Mouse (Mus musculus) splenic B cell, adult 2 months (primary cell): ENCODE measurements around the gene Klhl29.

ENCODE experiments used
- DNase-seq: peaks from one replicate; pipeline ENCODE4 v3.0.0-alpha.2; 2011; ENCODE audit warnings: low read depth, low spot score
- H3K27me3 ChIP-seq: 2 replicates; pipeline ENCODE4 v1.6.1; 2012; ENCODE audit warnings: mild to moderate bottlenecking, low read length, moderate library complexity, mixed read lengths; ENCODE audit not compliant: control insufficient read depth, poor library complexity, insufficient read depth, severe bottlenecking
- H3K36me3 ChIP-seq: 2 replicates; pipeline ENCODE4 v1.6.1; 2012; ENCODE audit warnings: mild to moderate bottlenecking, low read length, moderate library complexity, mixed read lengths; ENCODE audit not compliant: control insufficient read depth, poor library complexity, insufficient read depth, severe bottlenecking

The Klhl29 gene

GRCm38 (mm10) chr12:5336331-5336730 is 39.2 kb downstream of the Klhl29 start:
- no peak for DNase-seq
- H3K27me3 ChIP-seq: no peaks in the 10 kb centered on the region
- no peaks in the 10 kb centered on the region for H3K36me3 ChIP-seq

GRCm38 (mm10) chr12:5334956-5335355 is 40.5 kb downstream of the Klhl29 start:
- no peaks in the 10 kb centered on the region for H3K27me3 ChIP-seq
- no peaks in the 10 kb centered on the region for H3K36me3 ChIP-seq
- DNase-seq: no peak

- no peaks in the 10 kb centered on the region for H3K36me3 ChIP-seq
- H3K27me3 ChIP-seq: no peaks in the 10 kb centered on the region
- DNase-seq: no peak
Observed at GRCm38 (mm10) chr12:5334175-5334574, 41.3 kb downstream of the Klhl29 start.

DNA sequence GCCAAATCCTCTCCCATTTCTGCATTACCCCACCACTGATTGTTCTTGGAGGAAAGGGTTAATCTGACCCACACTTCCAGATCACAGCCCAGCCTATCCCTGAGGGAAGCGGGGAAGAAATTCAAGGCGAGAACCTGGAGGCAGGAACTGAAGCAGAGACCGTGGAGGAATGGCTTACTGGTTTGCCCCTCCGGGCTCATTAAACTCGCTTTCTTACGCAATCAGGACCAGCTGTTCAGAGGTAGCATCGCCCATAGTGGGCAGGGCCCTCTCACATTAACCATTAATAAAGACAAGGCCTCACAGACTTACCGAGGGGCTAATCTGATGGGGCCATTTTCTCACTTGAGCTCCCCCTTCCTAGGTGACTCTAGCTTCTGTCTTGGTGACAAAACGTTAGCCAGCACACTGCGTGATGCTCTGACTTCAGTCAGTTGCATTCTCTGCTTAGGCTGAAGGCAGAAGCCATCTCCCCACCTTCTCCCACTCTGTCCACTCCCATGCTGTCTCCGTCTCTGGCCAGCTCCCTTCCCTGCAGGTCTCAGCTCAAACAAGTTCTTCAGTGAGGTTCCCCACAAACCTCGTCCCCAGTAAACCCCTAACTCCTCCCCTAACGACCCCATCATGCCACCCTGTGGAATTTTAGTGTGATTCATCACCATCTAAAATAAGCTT is 43.5 kb downstream of the Klhl29 start:
- Histone ChIP-seq H3K27me3 (no peaks in the 10 kb centered on the region), H3K36me3 (no peaks in the 10 kb centered on the region)
- no peak for DNase-seq

DNA sequence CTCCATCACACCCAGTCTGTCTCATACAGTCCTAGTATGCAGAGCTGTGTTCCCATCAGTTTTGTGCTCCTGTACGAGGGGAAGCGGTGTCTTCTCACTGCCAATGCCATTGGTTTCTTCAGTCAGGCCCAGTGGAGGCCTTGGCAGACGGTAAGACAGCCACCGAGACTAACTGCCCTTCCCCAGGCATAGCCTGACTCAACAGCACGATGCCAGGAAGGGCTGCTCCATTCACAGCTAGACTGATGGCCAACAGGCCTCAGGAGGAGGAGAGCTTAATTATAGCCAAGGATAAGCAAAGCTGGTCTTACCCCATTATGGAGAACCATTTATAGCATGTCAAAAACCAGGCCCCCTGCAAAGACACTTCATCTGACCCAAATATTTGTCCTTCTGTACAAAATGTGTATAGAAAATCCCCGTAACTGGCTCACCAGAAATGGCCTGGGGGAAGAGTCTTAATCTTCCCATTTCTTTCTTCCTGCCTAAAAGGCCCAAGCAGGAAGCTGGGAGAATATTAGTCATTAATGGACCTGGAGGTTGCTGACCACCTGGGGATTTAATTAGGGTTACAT is 44.9 kb downstream of the Klhl29 start:
- Histone ChIP-seq H3K27me3 (no peaks in the 10 kb centered on the region), H3K36me3 (no peaks in the 10 kb centered on the region)
- DNase-seq: no peak

- no peak for DNase-seq
- Histone ChIP-seq H3K27me3 (no peaks in the 10 kb centered on the region), H3K36me3 (no peaks in the 10 kb centered on the region)
Observed at GRCm38 (mm10) chr12:5322444-5323087, 52.9 kb downstream of the Klhl29 start.

GRCm38 (mm10) chr12:5321017-5321416 is 54.5 kb downstream of the Klhl29 start:
- DNase-seq: no peak
- H3K27me3 ChIP-seq: no peaks in the 10 kb centered on the region

DNA sequence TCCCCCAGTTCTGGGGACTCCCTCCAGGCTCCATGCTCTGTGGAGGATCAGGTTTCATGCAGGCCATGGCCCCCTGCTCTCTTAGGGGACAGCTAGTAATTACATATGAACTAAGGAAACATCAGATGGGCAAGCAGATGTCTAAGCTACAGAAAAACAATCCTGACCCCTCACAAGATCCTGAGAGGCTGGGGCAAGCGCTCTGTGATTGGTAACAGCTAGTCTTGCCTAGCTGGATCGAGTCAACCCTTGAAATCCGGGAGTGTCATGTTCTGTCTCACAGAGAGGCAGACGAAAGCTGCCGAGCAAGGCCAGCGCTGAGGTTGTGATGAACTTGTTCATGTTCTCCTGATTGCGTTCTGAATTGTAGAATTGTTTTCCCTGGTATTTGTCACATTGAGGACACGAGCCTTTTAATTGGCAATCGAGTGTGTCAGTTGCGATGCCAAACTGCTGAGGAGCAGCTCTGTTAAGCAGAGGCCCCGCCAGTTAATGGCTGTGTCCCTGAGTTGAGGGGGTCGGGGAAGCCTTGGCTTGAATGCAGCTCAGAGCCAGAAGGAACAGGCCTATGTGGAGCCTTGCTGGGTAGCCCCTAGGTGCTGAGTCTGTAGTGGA is 56.0 kb downstream of the Klhl29 start:
- H3K27me3 ChIP-seq: no peaks in the 10 kb centered on the region
- no peaks in the 10 kb centered on the region for H3K36me3 ChIP-seq
- DNase-seq: no peak

More at GRCm38 (mm10) chr12:5321017-5321416, 54.5 kb downstream of the Klhl29 start:
- no peaks in the 10 kb centered on the region for H3K36me3 ChIP-seq

DNA sequence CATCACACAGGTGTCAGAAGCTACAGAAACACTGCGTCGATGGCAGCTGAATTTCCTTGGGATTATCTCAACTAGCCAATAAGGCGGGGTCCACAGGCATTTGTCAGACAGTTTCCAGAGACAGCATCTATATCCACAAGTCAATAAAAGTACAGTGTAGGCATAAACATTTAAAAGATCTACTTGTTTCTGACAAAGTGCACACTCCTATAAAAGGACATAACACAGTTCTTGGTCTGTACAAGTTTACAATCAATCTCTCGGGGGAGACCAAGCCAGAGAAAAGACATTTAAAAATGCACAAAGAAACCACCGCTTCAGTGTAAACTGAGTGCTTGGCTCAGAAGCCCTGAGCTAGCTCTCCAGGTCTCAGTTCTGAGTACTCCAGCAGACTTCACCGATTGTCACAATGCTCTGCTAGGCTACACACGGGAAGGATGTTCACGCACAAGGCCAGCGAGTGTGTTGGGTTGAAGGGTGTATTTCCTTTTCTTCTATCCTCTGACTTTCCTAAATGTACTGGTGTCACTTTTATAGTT is 59.4 kb downstream of the Klhl29 start:
- H3K36me3 ChIP-seq: no peaks in the 10 kb centered on the region
- no peak for DNase-seq
- H3K27me3 ChIP-seq: no peaks in the 10 kb centered on the region

GRCm38 (mm10) chr12:5307923-5308322 is 67.6 kb downstream of the Klhl29 start:
- DNase-seq: no peak
- H3K27me3 ChIP-seq: no peaks in the 10 kb centered on the region
- no peaks in the 10 kb centered on the region for H3K36me3 ChIP-seq

- Histone ChIP-seq H3K27me3 (no peaks in the 10 kb centered on the region), H3K36me3 (no peaks in the 10 kb centered on the region)
- DNase-seq: no peak
Observed at GRCm38 (mm10) chr12:5305466-5305865, 70.0 kb downstream of the Klhl29 start.

GRCm38 (mm10) chr12:5303912-5304311 is 71.6 kb downstream of the Klhl29 start:
- H3K36me3 ChIP-seq: no peaks in the 10 kb centered on the region
- no peaks in the 10 kb centered on the region for H3K27me3 ChIP-seq
- DNase-seq: no peak

- Histone ChIP-seq H3K27me3 (no peaks in the 10 kb centered on the region), H3K36me3 (no peaks in the 10 kb centered on the region)
- DNase-seq: no peak
Observed at GRCm38 (mm10) chr12:5303100-5303499, 72.4 kb downstream of the Klhl29 start.

GRCm38 (mm10) chr12:5301841-5302240 is 73.6 kb downstream of the Klhl29 start:
- no peaks in the 10 kb centered on the region for H3K27me3 ChIP-seq
- no peaks in the 10 kb centered on the region for H3K36me3 ChIP-seq
- DNase-seq: no peak

DNA sequence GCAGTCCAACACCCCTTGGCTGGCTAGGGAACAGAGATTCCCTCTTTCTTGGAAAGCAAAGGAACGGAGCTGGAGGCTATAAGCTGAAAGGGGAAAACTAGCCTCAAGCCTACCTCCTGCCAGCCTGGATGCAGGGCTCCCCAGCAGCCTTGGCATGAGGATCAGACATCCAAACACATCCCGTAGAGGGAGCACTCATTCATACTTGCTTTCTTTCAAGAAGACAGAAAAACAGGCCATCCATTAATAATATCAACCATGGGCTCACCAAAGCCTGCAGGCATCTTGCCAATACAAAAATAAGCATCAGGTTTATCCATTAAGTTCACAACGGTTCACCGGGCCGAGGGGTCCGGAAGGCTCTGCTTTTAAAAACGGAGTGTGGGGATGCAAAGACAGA is 79.1 kb downstream of the Klhl29 start:
- no peak for DNase-seq
- Histone ChIP-seq H3K27me3 (no peaks in the 10 kb centered on the region), H3K36me3 (no peaks in the 10 kb centered on the region)
